Mouse (Mus musculus) liver, embryonic 15.5 days (tissue): ENCODE results near the gene Per1. TPM values are rescaled to one million over a fixed set of nuclear protein-coding genes. Genes with fewer than 3 reads are reported as not detected.

Experiments used
- ATAC-seq: fragments of 200-750 bp; cut with Nextera tagmentation; 2 replicates; pipeline ENCODE4 v1.8.0; 2017; ENCODE audit warnings: moderate number of reproducible peaks, mild to moderate bottlenecking, moderate library complexity; ENCODE audit not compliant: insufficient read depth
- H3K27ac ChIP-seq: fragments of 300-500 bp; sonication (generic); replicated peaks from 2 replicates; pipeline ENCODE4 v1.5.1; 2015; ENCODE audit warnings: mild to moderate bottlenecking, inconsistent platforms
- H3K27me3 ChIP-seq: fragments of 300-500 bp; sonication (generic); 2 replicates; pipeline ENCODE4 v1.6.1; 2015; ENCODE audit warnings: mild to moderate bottlenecking, inconsistent platforms
- H3K36me3 ChIP-seq: fragments of 300-500 bp; sonication (generic); replicated peaks from 2 replicates; pipeline ENCODE4 v1.6.1; 2015; ENCODE audit warnings: moderate library complexity, mild to moderate bottlenecking, inconsistent platforms
- H3K4me1 ChIP-seq: fragments of 300-500 bp; sonication (generic); replicated peaks from 2 replicates; pipeline ENCODE4 v1.6.1; 2015; ENCODE audit warnings: inconsistent platforms
- H3K4me2 ChIP-seq: fragments of 300-500 bp; sonication (generic); 2 replicates; pipeline ENCODE4 v1.6.1; 2015; ENCODE audit warnings: moderate library complexity, mild to moderate bottlenecking, inconsistent platforms
- H3K4me3 ChIP-seq: fragments of 300-500 bp; sonication (generic); replicated peaks from 2 replicates; pipeline ENCODE4 v1.5.1; 2015; ENCODE audit warnings: mild to moderate bottlenecking, inconsistent platforms
- H3K9ac ChIP-seq: fragments of 300-500 bp; sonication (generic); 2 replicates; pipeline ENCODE4 v1.6.1; 2015; ENCODE audit warnings: moderate library complexity, mild to moderate bottlenecking, inconsistent platforms
- H3K9me3 ChIP-seq: fragments of 300-500 bp; sonication (generic); replicated peaks from 2 replicates; pipeline ENCODE4 v1.6.1; 2016; ENCODE audit warnings: inconsistent platforms
- WGBS: fragments of 180-500 bp; shearing (Covaris S2); methylation state at CpG from one replicate; pipeline ENCODE4 v1.1.7; 2015; ENCODE audit warnings: mixed read lengths; ENCODE audit not compliant: insufficient replicate concordance; 5-methylcytosine and 5-hydroxymethylcytosine counted together
- polyA plus RNA-seq: library from polyadenylated mRNA; unstranded; fragments of >200 nt; fragmentation: Nextera tagmentation; extraction: Ambion mirVana; gene quantifications from 2 replicates; pipeline ENCODE4 v1.2.1, GENCODE M21; 2015

Per1 gene
- polyA plus RNA-seq, 1 experiment from 2014 or later, result 7.6 TPM

DNA sequence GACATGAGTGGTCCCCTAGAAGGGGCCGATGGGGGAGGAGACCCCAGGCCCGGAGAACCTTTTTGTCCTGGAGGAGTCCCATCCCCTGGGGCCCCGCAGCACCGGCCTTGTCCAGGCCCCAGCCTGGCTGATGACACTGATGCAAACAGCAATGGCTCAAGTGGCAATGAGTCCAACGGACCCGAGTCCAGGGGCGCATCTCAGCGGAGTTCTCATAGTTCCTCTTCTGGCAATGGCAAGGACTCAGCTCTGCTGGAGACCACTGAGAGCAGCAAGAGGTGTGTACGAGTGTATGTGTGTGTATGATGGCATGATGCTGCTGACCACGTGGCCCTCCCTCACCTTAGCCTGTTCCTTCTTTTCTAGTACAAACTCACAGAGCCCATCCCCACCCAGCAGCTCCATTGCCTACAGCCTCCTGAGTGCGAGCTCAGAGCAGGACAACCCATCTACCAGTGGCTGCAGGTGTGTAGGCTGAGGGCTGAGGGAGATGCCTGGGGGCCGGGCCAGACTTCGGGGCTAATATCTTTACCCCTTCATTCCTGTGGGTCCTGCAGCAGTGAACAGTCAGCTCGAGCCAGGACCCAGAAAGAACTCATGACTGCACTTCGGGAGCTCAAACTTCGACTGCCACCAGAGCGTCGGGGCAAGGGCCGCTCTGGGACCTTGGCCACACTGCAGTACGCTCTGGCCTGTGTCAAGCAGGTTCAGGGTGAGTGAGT, 5.8 kb downstream of the Per1 start:
- 77% methylated on average over 20 of the region's 20 CpGs for WGBS
- Histone ChIP-seq H3K36me3 (peaks cover 55% of the 10 kb centered on the region), H3K4me1 (peaks cover 54% of the 10 kb centered on the region), H3K27me3 (no peaks in the 10 kb centered on the region), H3K27ac (peak overlapping the region; percentile 94; the same call in 1 of the 2 replicates), H3K9me3 (no peaks in the 10 kb centered on the region), H3K4me2 (peak overlapping the region; percentile 94), H3K4me3 (peak overlapping the region; percentile 67; the same call in 1 of the 2 replicates), H3K9ac (peak overlapping the region; percentile 70; the same call in 1 of the 2 replicates)
- ATAC-seq, result no peak

GRCm38 (mm10) chr11:69101604-69102402, 6.8 kb downstream of the Per1 start:
- Histone ChIP-seq H3K9ac (no peak overlapping the region), H3K4me2 (no peak overlapping the region), H3K4me3 (no peak overlapping the region), H3K36me3 (peaks cover 65% of the 10 kb centered on the region), H3K4me1 (peaks cover 44% of the 10 kb centered on the region), H3K9me3 (no peaks in the 10 kb centered on the region), H3K27me3 (no peaks in the 10 kb centered on the region), H3K27ac (no peak overlapping the region)
- WGBS, result 88% methylated on average over 20 of the region's 21 CpGs
- no peak for ATAC-seq

DNA sequence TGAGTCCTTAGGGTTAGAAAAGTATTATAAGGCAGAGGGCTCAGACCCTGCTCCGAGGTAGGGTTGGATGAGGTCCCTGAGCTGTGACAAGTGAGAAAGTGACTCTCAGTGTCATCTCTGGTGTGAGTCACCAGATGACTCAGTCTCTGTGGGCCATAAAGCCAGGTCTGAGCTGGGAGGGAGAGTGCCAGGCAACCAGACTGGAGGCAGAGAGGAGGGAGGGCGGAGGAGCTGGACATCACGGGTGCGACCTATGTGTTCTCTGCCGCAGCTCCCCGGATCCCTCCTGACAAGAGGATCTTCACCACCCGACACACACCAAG, 7.3 kb downstream of the Per1 start:
- no peaks in the 10 kb centered on the region for H3K9me3 ChIP-seq
- no peak overlapping the region for H3K4me3 ChIP-seq
- H3K4me1 ChIP-seq, result peaks cover 38% of the 10 kb centered on the region
- H3K27ac ChIP-seq, result no peak overlapping the region
- H3K36me3 ChIP-seq, result peaks cover 70% of the 10 kb centered on the region
- 91% methylated on average over 7 of the region's 7 CpGs for WGBS
- no peak for ATAC-seq
- no peak overlapping the region for H3K9ac ChIP-seq
- no peak overlapping the region for H3K4me2 ChIP-seq
- no peaks in the 10 kb centered on the region for H3K27me3 ChIP-seq

- H3K4me3 ChIP-seq, result no peak overlapping the region
- 87% methylated on average over 14 of the region's 14 CpGs for WGBS
- H3K36me3 ChIP-seq, result peaks cover 78% of the 10 kb centered on the region
- no peaks in the 10 kb centered on the region for H3K27me3 ChIP-seq
- no peak for ATAC-seq
- H3K4me2 ChIP-seq, result no peak overlapping the region
- H3K9ac ChIP-seq, result no peak overlapping the region
- H3K4me1 ChIP-seq, result peaks cover 31% of the 10 kb centered on the region
- H3K9me3 ChIP-seq, result no peaks in the 10 kb centered on the region
- H3K27ac ChIP-seq, result no peak overlapping the region
Measured at GRCm38 (mm10) chr11:69103121-69103520, 8.1 kb downstream of the Per1 start.

DNA sequence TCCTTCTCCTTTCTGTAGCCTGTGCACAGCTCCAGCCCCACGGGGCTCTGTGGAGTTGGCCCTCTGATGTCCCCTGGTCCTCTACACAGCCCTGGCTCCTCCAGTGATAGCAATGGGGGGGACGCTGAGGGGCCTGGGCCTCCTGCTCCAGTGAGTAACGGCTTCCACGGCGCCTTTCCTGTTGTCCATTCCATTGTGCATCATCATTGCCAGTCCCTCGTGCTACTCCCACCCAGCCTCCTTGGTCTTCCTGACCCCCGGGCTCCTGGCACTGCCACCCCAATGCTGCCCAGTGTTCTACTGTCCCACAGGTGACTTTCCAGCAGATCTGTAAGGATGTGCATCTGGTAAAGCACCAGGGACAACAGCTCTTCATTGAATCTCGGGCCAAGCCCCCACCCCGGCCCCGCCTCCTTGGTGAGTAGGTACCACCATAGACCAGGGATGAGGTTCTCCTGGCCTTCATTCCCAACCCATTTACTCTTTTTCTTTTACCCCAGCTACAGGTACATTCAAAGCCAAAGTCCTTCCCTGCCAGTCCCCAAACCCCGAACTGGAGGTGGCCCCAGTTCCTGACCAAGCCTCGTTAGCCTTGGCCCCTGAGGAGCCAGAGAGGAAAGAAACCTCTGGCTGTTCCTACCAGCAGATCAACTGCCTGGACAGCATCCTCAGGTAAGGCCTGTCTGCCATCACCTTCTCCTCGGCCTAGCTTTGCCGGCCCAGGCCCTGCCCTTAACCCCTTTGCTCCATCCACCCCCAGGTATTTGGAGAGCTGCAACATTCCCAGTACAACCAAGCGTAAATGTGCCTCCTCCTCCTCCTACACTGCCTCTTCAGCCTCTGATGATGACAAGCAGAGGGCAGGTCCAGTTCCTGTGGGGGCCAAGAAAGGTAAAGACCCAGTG, 8.8 kb downstream of the Per1 start:
- Histone ChIP-seq H3K4me2 (no peak overlapping the region), H3K4me3 (no peak overlapping the region), H3K4me1 (peaks cover 24% of the 10 kb centered on the region), H3K9me3 (no peaks in the 10 kb centered on the region), H3K36me3 (peaks cover 84% of the 10 kb centered on the region), H3K27ac (no peak overlapping the region), H3K9ac (no peak overlapping the region), H3K27me3 (no peaks in the 10 kb centered on the region)
- no peak for ATAC-seq
- WGBS, result 77% methylated on average over 15 of the region's 15 CpGs

DNA sequence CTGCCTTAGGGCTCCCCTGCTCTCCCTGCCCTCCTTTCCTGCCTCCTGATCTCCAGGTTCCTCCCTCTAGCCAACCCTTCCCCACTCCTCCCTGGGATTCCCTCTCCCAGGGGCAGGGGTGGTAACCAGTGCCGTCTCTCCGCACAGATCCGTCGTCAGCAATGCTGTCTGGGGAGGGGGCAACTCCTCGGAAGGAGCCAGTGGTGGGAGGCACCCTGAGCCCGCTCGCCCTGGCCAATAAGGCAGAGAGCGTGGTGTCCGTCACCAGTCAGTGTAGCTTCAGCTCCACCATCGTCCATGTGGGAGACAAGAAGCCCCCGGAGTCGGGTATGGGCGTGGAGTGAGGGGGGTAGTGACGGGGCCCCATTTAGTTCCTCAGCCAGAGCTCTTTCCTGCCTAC, 9.5 kb downstream of the Per1 start:
- no peak for ATAC-seq
- no peak overlapping the region for H3K4me3 ChIP-seq
- no peaks in the 10 kb centered on the region for H3K27me3 ChIP-seq
- no peaks in the 10 kb centered on the region for H3K9me3 ChIP-seq
- H3K27ac ChIP-seq, result no peak overlapping the region
- 82% methylated on average over 14 of the region's 14 CpGs for WGBS
- H3K4me2 ChIP-seq, result no peak overlapping the region
- peaks cover 23% of the 10 kb centered on the region for H3K4me1 ChIP-seq
- no peak overlapping the region for H3K9ac ChIP-seq
- H3K36me3 ChIP-seq, result peaks cover 91% of the 10 kb centered on the region

- no peak overlapping the region for H3K27ac ChIP-seq
- ATAC-seq, result no peak
- 76% methylated on average over 6 of the region's 6 CpGs for WGBS
- no peak overlapping the region for H3K9ac ChIP-seq
- no peak overlapping the region for H3K4me3 ChIP-seq
- no peak overlapping the region for H3K4me2 ChIP-seq
- no peaks in the 10 kb centered on the region for H3K27me3 ChIP-seq
- no peaks in the 10 kb centered on the region for H3K9me3 ChIP-seq
- H3K4me1 ChIP-seq, result peaks cover 23% of the 10 kb centered on the region
- H3K36me3 ChIP-seq, result peaks cover 93% of the 10 kb centered on the region
Measured at GRCm38 (mm10) chr11:69105227-69105626, 10.2 kb downstream of the Per1 start.

DNA sequence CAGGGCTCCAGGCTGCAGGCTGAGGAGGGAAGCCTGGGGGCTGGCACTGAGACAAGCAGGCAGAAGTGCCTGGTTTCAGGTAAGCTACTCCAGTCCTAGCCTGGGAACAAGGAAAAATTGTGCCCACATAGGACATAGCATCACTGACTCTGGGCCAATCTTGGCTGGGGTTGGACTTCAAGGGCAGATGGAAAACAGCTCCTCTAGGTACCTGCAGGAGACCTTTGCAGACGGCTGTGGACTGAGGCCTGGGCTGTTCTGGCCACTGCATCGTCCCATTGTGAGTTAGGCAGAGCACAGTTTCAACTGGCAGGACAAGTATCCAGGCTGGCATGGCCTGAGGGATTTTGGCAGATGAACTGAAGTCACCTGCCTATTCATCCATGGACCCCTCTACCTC, 10.8 kb downstream of the Per1 start:
- Histone ChIP-seq H3K36me3 (peaks cover 88% of the 10 kb centered on the region), H3K4me3 (no peak overlapping the region), H3K9ac (no peak overlapping the region), H3K4me2 (no peak overlapping the region), H3K27me3 (no peaks in the 10 kb centered on the region), H3K9me3 (no peaks in the 10 kb centered on the region), H3K4me1 (peaks cover 23% of the 10 kb centered on the region), H3K27ac (no peak overlapping the region)
- no peak for ATAC-seq
- WGBS, result 67% methylated on average over 2 of the region's 2 CpGs

GRCm38 (mm10) chr11:69106299-69106698, 11.3 kb downstream of the Per1 start:
- WGBS, result 81% methylated on average over 11 of the region's 11 CpGs
- ATAC-seq, result no peak
- Histone ChIP-seq H3K4me1 (peaks cover 24% of the 10 kb centered on the region), H3K27ac (no peak overlapping the region), H3K9ac (no peak overlapping the region), H3K27me3 (peaks cover 4% of the 10 kb centered on the region), H3K4me3 (no peak overlapping the region), H3K36me3 (peaks cover 82% of the 10 kb centered on the region), H3K4me2 (no peak overlapping the region), H3K9me3 (no peaks in the 10 kb centered on the region)

GRCm38 (mm10) chr11:69106842-69107241, 11.8 kb downstream of the Per1 start:
- no peaks in the 10 kb centered on the region for H3K9me3 ChIP-seq
- H3K4me2 ChIP-seq, result no peak overlapping the region
- no peak overlapping the region for H3K4me3 ChIP-seq
- H3K4me1 ChIP-seq, result peaks cover 29% of the 10 kb centered on the region
- WGBS, result 73% methylated on average over 11 of the region's 11 CpGs
- H3K36me3 ChIP-seq, result peaks cover 77% of the 10 kb centered on the region
- peaks cover 10% of the 10 kb centered on the region for H3K27me3 ChIP-seq
- ATAC-seq, result no peak
- H3K27ac ChIP-seq, result no peak overlapping the region
- no peak overlapping the region for H3K9ac ChIP-seq

DNA sequence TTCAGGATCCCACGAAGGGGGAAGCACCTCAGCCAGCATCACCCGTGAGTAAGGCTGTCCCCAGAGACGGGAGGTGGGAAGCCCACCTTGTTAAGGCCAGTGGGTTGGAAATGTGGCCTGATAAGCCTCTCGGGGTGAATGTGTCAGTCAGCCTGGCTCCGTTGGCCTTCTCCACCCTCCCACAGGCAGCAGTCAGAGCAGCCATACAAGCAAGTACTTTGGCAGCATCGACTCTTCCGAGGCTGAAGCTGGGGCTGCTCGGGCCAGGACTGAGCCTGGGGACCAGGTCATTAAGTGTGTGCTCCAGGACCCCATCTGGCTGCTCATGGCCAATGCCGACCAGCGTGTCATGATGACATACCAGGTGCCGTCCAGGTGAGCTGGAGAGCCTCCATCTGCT, 12.7 kb downstream of the Per1 start:
- Histone ChIP-seq H3K36me3 (peaks cover 69% of the 10 kb centered on the region), H3K4me3 (no peak overlapping the region), H3K4me2 (no peak overlapping the region), H3K27ac (no peak overlapping the region), H3K9me3 (no peaks in the 10 kb centered on the region), H3K4me1 (peaks cover 33% of the 10 kb centered on the region), H3K27me3 (peaks cover 18% of the 10 kb centered on the region), H3K9ac (no peak overlapping the region)
- ATAC-seq, result no peak
- 76% methylated on average over 11 of the region's 11 CpGs for WGBS
